Mouse (Mus musculus): ENCODE data around the gene Dennd6a. TPM values are rescaled to one million over a fixed set of nuclear protein-coding genes. Genes with fewer than 3 reads are reported as not detected.

The Dennd6a gene
- 10.4 and 10.6 TPM in 2 replicates for polyA plus RNA-seq (2012; ENCODE audit: low replicate concordance)

GRCm38 (mm10) chr14:26573556-26573955 is at the start of gene Dennd6a:
Dennd6a (plus strand) TSS chr14:26573856.

GRCm38 (mm10) chr14:26534757-26535479 is 38.7 kb upstream of the Dennd6a start, which contains the start of gene Slmap:
Slmap (minus strand) TSS chr14:26534931.

GRCm38 (mm10) chr14:26637851-26638707 is 64.4 kb downstream of the Dennd6a start, which contains the start of gene Arf4:
Arf4 (plus strand) TSS chr14:26638074.

GRCm38 (mm10) chr14:26669292-26670073 is 95.8 kb downstream of the Dennd6a start, which contains the start of gene Pde12:
Pde12 (minus strand) TSS chr14:26669883.

Other genes with a start within 250 kb of the Dennd6a start
- 23.6 and 68.1 TPM in 2 replicates for gene Slmap, start 38.9 kb upstream of the Dennd6a start, polyA plus RNA-seq (2012; ENCODE audit: low replicate concordance)
- gene Arf4, start 64.2 kb downstream of the Dennd6a start, polyA plus RNA-seq (2012; ENCODE audit: low replicate concordance) = 136 and 220 TPM in 2 replicates
- 7.0 and 9.3 TPM in 2 replicates for gene Pde12, start 96.0 kb downstream of the Dennd6a start, polyA plus RNA-seq (2012; ENCODE audit: low replicate concordance)
- gene Dnah12, start 119.4 kb downstream of the Dennd6a start, polyA plus RNA-seq (2012; ENCODE audit: low replicate concordance) = 0.01 TPM in 1 of 2 replicates, not detected in the other